ENCODE assay signal across 7 mouse cellular contexts in the genomic region with DNA sequence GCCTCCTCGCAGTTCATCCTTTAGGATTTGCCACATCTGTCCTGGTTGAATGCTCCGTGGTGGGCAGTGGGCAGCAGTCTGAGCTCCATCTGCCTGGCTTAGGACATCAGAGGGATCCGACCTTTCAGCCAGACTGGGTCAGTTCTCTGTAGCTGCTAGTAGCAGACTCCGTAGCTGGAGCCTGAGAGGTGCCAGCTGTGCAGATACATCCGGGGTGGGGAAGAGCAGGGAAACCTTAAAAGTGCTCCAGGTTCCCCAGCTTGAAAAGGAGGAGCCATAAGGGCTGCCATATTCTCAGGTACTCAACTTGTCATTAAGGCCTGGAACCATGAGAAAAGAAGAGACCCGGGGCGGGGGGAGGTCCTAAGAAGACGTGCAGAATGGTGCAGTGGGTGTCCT. TPM values are rescaled to one million over a fixed set of nuclear protein-coding genes. Genes with fewer than 3 reads are reported as not detected.
DNase-seq lines count a peak whose midpoint lies in the region; ATAC-seq and TF ChIP-seq lines count a peak whose summit lies in the region.

No protein-coding gene starts in this region.

- H3K4me2 ChIP-seq in liver, embryonic 15.5 days = peak overlapping the region; percentile 99

- no peaks in the 10 kb centered on the region; the same call in 1 of the 2 replicates for H3K36me3 ChIP-seq in thymus, adult 2 months (ENCODE audit: control insufficient read depth, insufficient read depth, low read length)
- peaks cover 23% of the 10 kb centered on the region for H3K36me3 ChIP-seq in hindbrain, embryonic 10.5 days
- H3K36me3 ChIP-seq in liver, embryonic 15.5 days (replicated peaks) = peaks cover 15% of the 10 kb centered on the region

- H3K4me3 ChIP-seq in thymus, adult 2 months (ENCODE audit: control insufficient read depth, insufficient read depth, low read length) = no peak overlapping the region
- H3K4me3 ChIP-seq in hindbrain, embryonic 10.5 days = peak overlapping the region; percentile 61
- peak overlapping the region; percentile 77 for H3K4me3 ChIP-seq in liver, embryonic 15.5 days (replicated peaks)

- TF ChIP-seq POLR2A in thymus, adult 2 months (IDR thresholded peaks at IDR 0.05; ENCODE audit: control insufficient read depth, extremely low read depth, insufficient read depth, low read length, poor library complexity) = no peak

- peaks cover 14% of the 10 kb centered on the region; the same call in 1 of the 2 replicates for H3K9me3 ChIP-seq in hindbrain, embryonic 10.5 days
- H3K9me3 ChIP-seq in liver, embryonic 15.5 days (replicated peaks) = no peaks in the 10 kb centered on the region

- WGBS in thymus, adult 2 months = 51% methylated on average over 8 of the region's 8 CpGs
- whole genome bisulfite sequencing in hindbrain, embryonic 10.5 days = 26% methylated on average over 8 of the region's 8 CpGs
- WGBS in liver, embryonic 15.5 days (ENCODE audit: insufficient replicate concordance) = 39% methylated on average over 8 of the region's 8 CpGs

- peak overlapping the region; percentile 73 for H3K9ac ChIP-seq in liver, embryonic 15.5 days

- no peak for ATAC-seq in liver, embryonic 15.5 days (ENCODE audit: insufficient read depth)
- ATAC-seq in megakaryocyte progenitor cell, adult 5-6 weeks (replicated peaks; ENCODE audit: poor library complexity) = no peak

- peak; percentile 13 for DNase-seq in thymus, postnatal 0 days (ENCODE audit: low spot score)
- DNase-seq in thymus, adult 2 months = no peak
- DNase-seq in hindbrain, embryonic 10.5 days (ENCODE audit: low spot score) = no peak
- DNase-seq in left cerebral cortex, adult 18-20 months (ENCODE audit: low spot score in 2 of 2) = no peak
- no peak for DNase-seq in adrenal gland, adult 2 months

- H3K27ac ChIP-seq in thymus, adult 2 months (ENCODE audit: control insufficient read depth, insufficient read depth, low read length) = no peak overlapping the region
- peak overlapping the region; percentile 84; the same call in 1 of the 2 replicates for H3K27ac ChIP-seq in hindbrain, embryonic 10.5 days
- no peak overlapping the region for H3K27ac ChIP-seq in liver, embryonic 15.5 days (replicated peaks)

- H3K27me3 ChIP-seq in thymus, adult 2 months (ENCODE audit: control insufficient read depth, insufficient read depth, low read length) = no peaks in the 10 kb centered on the region
- peaks cover 34% of the 10 kb centered on the region for H3K27me3 ChIP-seq in hindbrain, embryonic 10.5 days (ENCODE audit: insufficient read depth, poor library complexity, severe bottlenecking)
- H3K27me3 ChIP-seq in liver, embryonic 15.5 days = 0 out of 2 replicates have a peak, but pooled peaks cover 4% of the 10 kb centered on the region

- peaks cover 10% of the 10 kb centered on the region for H3K4me1 ChIP-seq in thymus, adult 2 months (replicated peaks; ENCODE audit: control insufficient read depth, insufficient read depth, low read length)
- H3K4me1 ChIP-seq in hindbrain, embryonic 10.5 days (replicated peaks) = peaks cover 20% of the 10 kb centered on the region
- H3K4me1 ChIP-seq in liver, embryonic 15.5 days (replicated peaks) = peaks cover 23% of the 10 kb centered on the region

- no peak for TF ChIP-seq CTCF in thymus, adult 2 months (IDR thresholded peaks at IDR 0.05; ENCODE audit: borderline replicate concordance, control insufficient read depth, extremely low read depth, insufficient read depth, low read length, poor library complexity)

RNA-seq across cellular contexts. Expression of gene Erfe, which starts 0.4 kb away (rescaled TPM):
- 1.1 and 1.3 TPM in 2 replicates for polyA plus RNA-seq in thymus, postnatal 0 days (2015; fragmentation: Nextera tagmentation; extraction: Ambion mirVana)
- polyA plus RNA-seq in thymus, adult 2 months (2012; rRNA removed) = 1.4 and 2.5 TPM in 2 replicates
- polyA plus RNA-seq in hindbrain, embryonic 10.5 days (2016; fragmentation: Nextera tagmentation; extraction: Ambion mirVana) = 0.85 and 1.7 TPM in 2 replicates
- 3.2 and 4.2 TPM in 2 replicates for polyA plus RNA-seq in liver, embryonic 15.5 days (2015; fragmentation: Nextera tagmentation; extraction: Ambion mirVana)
- total RNA-seq in megakaryocyte progenitor cell, adult 5-6 weeks (2015) = 1.7 TPM in 1 of 2 replicates, not detected in the other
- 0.50 and 2.5 TPM in 2 replicates for total RNA-seq in megakaryocyte progenitor cell, adult 5-6 weeks (2017)
- under 1 TPM; 0.30 to 0.58 TPM for total RNA-seq in left cerebral cortex, adult 18-20 months (2021)
- total RNA-seq in adrenal gland, adult 2 months (2021) = 10 to 100 TPM in 1 of 2 experiments, 1 to 10 TPM in 1; 3.7 to 16.4 TPM
- polyA plus RNA-seq in adrenal gland, adult 2 months (2012; rRNA removed) = 1.5 and 2.4 TPM in 2 replicates

RNA-seq across cellular contexts. Expression of gene Klhl30, which starts 15.0 kb away (rescaled TPM):
- polyA plus RNA-seq in thymus, postnatal 0 days (2015; fragmentation: Nextera tagmentation; extraction: Ambion mirVana) = 0.27 and 0.55 TPM in 2 replicates
- 0.68 and 4.0 TPM in 2 replicates for polyA plus RNA-seq in thymus, adult 2 months (2012; rRNA removed)
- 0.35 and 0.47 TPM in 2 replicates for polyA plus RNA-seq in hindbrain, embryonic 10.5 days (2016; fragmentation: Nextera tagmentation; extraction: Ambion mirVana)
- 0.13 and 0.22 TPM in 2 replicates for polyA plus RNA-seq in liver, embryonic 15.5 days (2015; fragmentation: Nextera tagmentation; extraction: Ambion mirVana)
- total RNA-seq in megakaryocyte progenitor cell, adult 5-6 weeks (2015) = not detected in 2 replicates
- 0.07 TPM in 1 of 2 replicates, not detected in the other for total RNA-seq in megakaryocyte progenitor cell, adult 5-6 weeks (2017)
- total RNA-seq in left cerebral cortex, adult 18-20 months (2021) = under 1 TPM; 0.26 to 0.30 TPM
- 1 to 10 TPM; 1.0 to 2.1 TPM for total RNA-seq in adrenal gland, adult 2 months (2021)
- polyA plus RNA-seq in adrenal gland, adult 2 months (2012; rRNA removed) = 3.1 and 3.3 TPM in 2 replicates

RNA-seq across cellular contexts. Expression of gene Ilkap, which starts 32.8 kb away (rescaled TPM):
- polyA plus RNA-seq in thymus, postnatal 0 days (2015; fragmentation: Nextera tagmentation; extraction: Ambion mirVana) = 129 and 133 TPM in 2 replicates
- polyA plus RNA-seq in thymus, adult 2 months (2012; rRNA removed) = 90.3 and 104 TPM in 2 replicates
- 165 and 173 TPM in 2 replicates for polyA plus RNA-seq in hindbrain, embryonic 10.5 days (2016; fragmentation: Nextera tagmentation; extraction: Ambion mirVana)
- polyA plus RNA-seq in liver, embryonic 15.5 days (2015; fragmentation: Nextera tagmentation; extraction: Ambion mirVana) = 67.7 and 69.9 TPM in 2 replicates
- 71.6 and 91.4 TPM in 2 replicates for total RNA-seq in megakaryocyte progenitor cell, adult 5-6 weeks (2015)
- total RNA-seq in megakaryocyte progenitor cell, adult 5-6 weeks (2017) = 120 and 137 TPM in 2 replicates
- total RNA-seq in left cerebral cortex, adult 18-20 months (2021) = 10 to 100 TPM; 60.1 to 64.3 TPM
- total RNA-seq in adrenal gland, adult 2 months (2021) = 10 to 100 TPM; 88.8 to 94.7 TPM
- 121 and 122 TPM in 2 replicates for polyA plus RNA-seq in adrenal gland, adult 2 months (2012; rRNA removed)

RNA-seq across cellular contexts. Expression of gene Espnl, which starts 43.9 kb away (rescaled TPM):
- polyA plus RNA-seq in thymus, postnatal 0 days (2015; fragmentation: Nextera tagmentation; extraction: Ambion mirVana) = 0.19 and 0.20 TPM in 2 replicates
- 0.71 and 0.85 TPM in 2 replicates for polyA plus RNA-seq in thymus, adult 2 months (2012; rRNA removed)
- polyA plus RNA-seq in hindbrain, embryonic 10.5 days (2016; fragmentation: Nextera tagmentation; extraction: Ambion mirVana) = 0.05 TPM in 1 of 2 replicates, not detected in the other
- polyA plus RNA-seq in liver, embryonic 15.5 days (2015; fragmentation: Nextera tagmentation; extraction: Ambion mirVana) = 0.01 and 0.02 TPM in 2 replicates
- 0.05 and 0.17 TPM in 2 replicates for total RNA-seq in megakaryocyte progenitor cell, adult 5-6 weeks (2015)
- total RNA-seq in megakaryocyte progenitor cell, adult 5-6 weeks (2017) = 0.03 and 0.17 TPM in 2 replicates
- total RNA-seq in left cerebral cortex, adult 18-20 months (2021) = under 1 TPM; 0.16 to 0.26 TPM
- total RNA-seq in adrenal gland, adult 2 months (2021) = under 1 TPM in 1 of 2 experiments, not detected in 1; 0.12 TPM
- 0.04 and 0.10 TPM in 2 replicates for polyA plus RNA-seq in adrenal gland, adult 2 months (2012; rRNA removed)

RNA-seq across cellular contexts. Expression of gene Hes6, which starts 48.0 kb away (rescaled TPM):
- polyA plus RNA-seq in thymus, postnatal 0 days (2015; fragmentation: Nextera tagmentation; extraction: Ambion mirVana) = 216 and 236 TPM in 2 replicates
- polyA plus RNA-seq in thymus, adult 2 months (2012; rRNA removed) = 200 and 203 TPM in 2 replicates
- polyA plus RNA-seq in hindbrain, embryonic 10.5 days (2016; fragmentation: Nextera tagmentation; extraction: Ambion mirVana) = 285 and 401 TPM in 2 replicates
- 21.1 and 24.1 TPM in 2 replicates for polyA plus RNA-seq in liver, embryonic 15.5 days (2015; fragmentation: Nextera tagmentation; extraction: Ambion mirVana)
- 34.4 and 35.4 TPM in 2 replicates for total RNA-seq in megakaryocyte progenitor cell, adult 5-6 weeks (2015)
- total RNA-seq in megakaryocyte progenitor cell, adult 5-6 weeks (2017) = 30.4 and 39.6 TPM in 2 replicates
- total RNA-seq in left cerebral cortex, adult 18-20 months (2021) = 10 to 100 TPM; 15.3 to 17.4 TPM
- total RNA-seq in adrenal gland, adult 2 months (2021) = 100 to 1,000 TPM; 190 to 273 TPM
- polyA plus RNA-seq in adrenal gland, adult 2 months (2012; rRNA removed) = 252 and 309 TPM in 2 replicates
